14 mouse cellular contexts compared by ENCODE assay signal in genomic region chr7:129647798-129648197, GRCm38 (mm10). TPM values are rescaled to one million over a fixed set of nuclear protein-coding genes. Genes with fewer than 3 reads are reported as not detected.
A peak's percentile ranks its signal among the peaks of the same experiment; 100 is the strongest.
DNase-seq lines count a peak whose midpoint lies in the region; ATAC-seq and TF ChIP-seq lines count a peak whose summit lies in the region.
"Had no signal": no experiment of that assay in that cellular context is flagged by ENCODE, and none has a peak within 500 bp of the region (broad histone marks: within the 10 kb centered on the region; RNA-seq: fewer than 3 reads in every experiment).

No protein-coding gene starts in this region.

- WGBS in stomach, postnatal 0 days = 73% methylated on average over 7 of the region's 7 CpGs
- WGBS in limb, embryonic 10.5 days = 80% methylated on average over 7 of the region's 7 CpGs

- no peak overlapping the region for H3K9ac ChIP-seq in stomach, postnatal 0 days (ENCODE audit: low read length)
- H3K9ac ChIP-seq: embryonic facial prominence, embryonic 13.5 days; heart, embryonic 13.5 days; liver, embryonic 14.5 days had no signal

- no peak for TF ChIP-seq EP300 in stomach, postnatal 0 days (optimal IDR thresholded peaks at IDR 0.05)

- H3K4me1 ChIP-seq in stomach, postnatal 0 days (replicated peaks; ENCODE audit: control insufficient read depth, insufficient read depth) = no peaks in the 10 kb centered on the region
- H3K4me1 ChIP-seq in limb, embryonic 10.5 days = peaks cover 11% of the 10 kb centered on the region; the same call in 1 of the 2 replicates

- DNase-seq in thymus, postnatal 36 days = peak; percentile 7 to 17
- no peak for DNase-seq in thymus, adult 18-20 months
- peak; percentile 53 for DNase-seq in R1 (ENCODE audit: low read depth, low spot score)
- peak; percentile 35 for DNase-seq in induced T-regulatory cell, adult 2 months (ENCODE audit: low read depth)
- DNase-seq in stomach, postnatal 0 days (ENCODE audit: low spot score) = peak; percentile 50
- DNase-seq in limb, embryonic 10.5 days (ENCODE audit: low spot score) = no peak
- DNase-seq in kidney, postnatal 10 days = no peak
- DNase-seq: gastrocnemius, postnatal 25 days had no signal

- TF ChIP-seq CTCF in stomach, postnatal 0 days (IDR thresholded peaks at IDR 0.05; ENCODE audit: low read depth) = no peak

- no peak overlapping the region for H3K27ac ChIP-seq in stomach, postnatal 0 days (replicated peaks)
- H3K27ac ChIP-seq in limb, embryonic 10.5 days = no peak overlapping the region
- H3K27ac ChIP-seq: embryonic facial prominence, embryonic 13.5 days; forebrain, embryonic 10.5 days; heart, embryonic 13.5 days; kidney, postnatal 0 days; liver, embryonic 14.5 days had no signal

- no peak overlapping the region for H3K4me2 ChIP-seq in stomach, postnatal 0 days (replicated peaks; ENCODE audit: low read depth)
- H3K4me2 ChIP-seq: embryonic facial prominence, embryonic 13.5 days; heart, embryonic 13.5 days; midbrain, embryonic 11.5 days had no signal

- H3K27me3 ChIP-seq in stomach, postnatal 0 days (ENCODE audit: control insufficient read depth, insufficient read depth, low read length) = no peaks in the 10 kb centered on the region
- peaks cover 47% of the 10 kb centered on the region for H3K27me3 ChIP-seq in limb, embryonic 10.5 days (ENCODE audit: low read depth, poor library complexity, severe bottlenecking)
- H3K27me3 ChIP-seq: embryonic facial prominence, embryonic 13.5 days had no signal

- H3K9me3 ChIP-seq in stomach, postnatal 0 days (ENCODE audit: control insufficient read depth, low read length) = no peaks in the 10 kb centered on the region
- H3K9me3 ChIP-seq in limb, embryonic 10.5 days (replicated peaks) = no peaks in the 10 kb centered on the region
- H3K9me3 ChIP-seq: embryonic facial prominence, embryonic 13.5 days; forebrain, embryonic 10.5 days; heart, embryonic 13.5 days had no signal

- no peaks in the 10 kb centered on the region for H3K36me3 ChIP-seq in stomach, postnatal 0 days (ENCODE audit: control insufficient read depth, insufficient read depth, low read length)
- no peaks in the 10 kb centered on the region for H3K36me3 ChIP-seq in limb, embryonic 10.5 days
- H3K36me3 ChIP-seq: embryonic facial prominence, embryonic 13.5 days; forebrain, embryonic 10.5 days; heart, embryonic 13.5 days had no signal

- ATAC-seq in stomach, postnatal 0 days (ENCODE audit: low FRiP score, low TSS enrichment) = no peak

- no peak overlapping the region for H3K4me3 ChIP-seq in stomach, postnatal 0 days (ENCODE audit: low read depth, low read length)
- H3K4me3 ChIP-seq in limb, embryonic 10.5 days = no peak overlapping the region
- H3K4me3 ChIP-seq: embryonic facial prominence, embryonic 13.5 days; forebrain, embryonic 10.5 days; heart, embryonic 13.5 days had no signal

RNA-seq across cellular contexts. Expression of gene Wdr11, which starts 56.1 kb away (rescaled TPM):
- 13.9 and 15.6 TPM in 2 replicates for polyA plus RNA-seq in stomach, postnatal 0 days (2015; fragmentation: Nextera tagmentation; extraction: Ambion mirVana)
- polyA plus RNA-seq in limb, embryonic 10.5 days (2016; fragmentation: Nextera tagmentation; extraction: Ambion mirVana) = 38.9 and 47.4 TPM in 2 replicates

Comparison
In these comparisons a context has a peak if more than half of its experiments do, and no peak if none do; other contexts are left out.
1. DNase-seq: peak in thymus, postnatal 36 days (2 of 2), R1 (single experiment), induced T-regulatory cell, adult 2 months (single experiment) and stomach, postnatal 0 days (single experiment); none in thymus, adult 18-20 months (0 of 2), limb, embryonic 10.5 days (single experiment) and kidney, postnatal 10 days (single experiment).